Mouse (Mus musculus) kidney, postnatal 25 days (tissue): ENCODE results near the gene Ankrd65.
A peak's percentile ranks its signal among the peaks of the same experiment; 100 is the strongest.
"Not testable (repeated sequence)": the region's sequence is repeated elsewhere in the genome, so short reads cannot be mapped to it uniquely, and the experiment has no call there.

Experiments
- DNase-seq, 2 experiments: peaks; one replicate each; pipeline ENCODE4 v3.0.0; 2021; ENCODE audit warnings: mixed read lengths in 2 of 2

The Ankrd65 gene

GRCm38 (mm10) chr4:155790021-155790489 lies at the start of gene Ankrd65:
TSS of gene Ankrd65 (plus strand) at chr4:155790439.
- DNase-seq: no peak

GRCm38 (mm10) chr4:155740681-155741080 lies 49.6 kb upstream of the Ankrd65 start:
- DNase-seq: not testable (repeated sequence)

- no peak for DNase-seq
Observed at GRCm38 (mm10) chr4:155742684-155743083, 47.6 kb upstream of the Ankrd65 start.

DNA sequence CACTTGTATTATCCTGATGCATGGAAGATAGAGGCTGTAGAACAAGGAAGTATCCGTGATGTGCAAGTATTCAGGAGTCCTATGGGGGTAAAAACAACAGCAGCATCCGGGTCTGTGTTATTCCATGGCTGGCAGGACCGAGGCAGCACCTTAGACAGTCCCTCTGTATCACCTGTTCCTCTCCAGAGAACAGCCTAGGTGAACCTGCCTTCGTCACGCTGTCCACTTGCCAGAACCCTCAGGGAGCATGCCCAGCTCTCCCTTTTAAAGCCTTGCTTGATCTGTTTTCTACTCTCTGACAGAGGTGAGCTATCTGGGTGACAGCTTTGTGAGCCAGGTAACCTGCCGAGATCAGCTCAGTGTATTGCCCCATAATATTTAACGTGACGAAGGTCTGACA lies 45.8 kb upstream of the Ankrd65 start:
- no peak for DNase-seq

DNA sequence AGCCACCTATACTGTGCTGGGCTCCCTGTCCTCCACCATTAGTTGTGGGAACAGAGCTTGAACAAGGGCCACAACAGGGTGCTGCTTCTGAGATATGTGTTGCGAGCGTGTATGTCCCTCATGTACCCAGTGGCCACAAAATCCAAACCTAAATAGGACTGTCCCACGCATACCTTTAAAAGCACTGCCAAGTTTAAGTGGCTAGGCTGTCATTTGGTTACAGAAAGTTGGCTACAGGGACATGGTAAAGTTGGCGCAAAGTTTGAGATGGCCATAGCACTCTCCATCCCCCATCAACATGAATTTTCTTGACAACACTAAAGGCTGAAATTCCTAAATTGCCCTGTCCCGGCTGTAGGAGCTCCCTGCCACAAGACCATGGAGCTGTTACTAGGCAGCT lies 45.1 kb upstream of the Ankrd65 start:
- DNase-seq: no peak

DNA sequence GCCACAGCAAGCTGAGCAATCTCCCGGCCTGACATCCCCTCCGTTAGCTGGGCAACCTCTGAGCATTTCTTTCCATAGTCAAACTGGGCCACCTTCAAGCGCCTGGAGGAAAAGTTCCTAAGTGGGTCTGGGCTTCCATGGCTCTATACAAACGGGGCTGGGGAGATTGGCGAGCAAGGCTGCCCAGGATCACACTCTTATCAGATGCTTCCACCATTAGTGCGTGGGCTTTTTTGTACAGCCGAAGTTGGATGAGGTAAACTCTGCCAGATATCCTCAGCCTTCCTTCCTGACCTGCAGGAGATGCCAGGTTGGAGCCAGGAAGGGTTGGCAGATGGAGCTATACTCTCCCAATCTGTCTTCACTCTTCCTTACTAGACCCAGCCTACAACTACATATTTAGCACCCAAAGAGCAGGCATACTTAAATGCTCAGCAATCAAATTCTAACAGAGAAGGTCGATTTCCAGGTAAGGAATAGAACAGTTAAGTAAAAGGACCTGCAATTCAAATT lies 44.1 kb upstream of the Ankrd65 start:
- no peak for DNase-seq

DNA sequence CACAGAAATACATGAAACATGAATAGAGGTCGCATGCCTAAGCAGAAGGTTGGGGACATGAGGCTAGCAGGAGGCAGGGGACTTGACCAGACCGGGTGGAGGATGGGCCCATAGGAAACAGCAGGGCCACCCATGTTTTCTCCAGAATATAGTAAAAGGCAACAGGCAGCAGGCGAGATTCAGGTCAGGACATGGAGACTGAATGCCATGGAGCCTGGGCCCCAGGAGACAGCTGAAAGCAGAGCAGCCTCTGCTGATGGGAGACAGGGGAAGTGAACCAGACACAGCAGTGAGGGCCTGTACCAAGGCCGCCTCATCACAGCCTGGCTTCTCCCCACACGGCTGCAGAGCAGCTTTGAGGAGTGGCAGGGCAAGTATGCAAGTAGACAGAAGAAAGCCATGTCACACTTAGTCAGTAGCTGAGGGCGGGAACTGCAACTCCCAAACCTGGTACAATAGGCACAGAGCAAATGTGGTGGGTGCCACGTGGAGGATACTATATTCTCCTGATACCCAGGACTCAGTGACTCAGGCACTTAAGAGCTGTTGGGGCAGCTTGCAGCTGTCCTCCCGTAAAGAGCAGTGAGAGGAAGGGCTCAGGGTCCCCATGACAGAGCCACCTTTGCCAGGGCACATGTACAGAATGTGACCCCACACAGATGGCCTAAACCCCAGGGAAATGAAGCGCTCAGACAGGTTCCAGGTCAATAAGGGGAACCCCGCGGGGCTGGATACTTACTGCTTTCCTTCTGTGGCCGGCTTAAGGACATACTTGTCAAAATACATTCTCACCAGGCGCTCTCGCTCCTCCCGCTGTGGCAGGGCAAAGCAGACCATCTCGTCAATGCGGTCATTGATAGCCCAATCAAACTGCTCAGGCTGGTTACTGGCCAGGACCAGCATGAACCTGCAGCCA lies 43.4 kb upstream of the Ankrd65 start:
- no peak for DNase-seq

GRCm38 (mm10) chr4:155757011-155757410 lies 33.2 kb upstream of the Ankrd65 start:
- DNase-seq: no peak

GRCm38 (mm10) chr4:155759862-155760612 lies 30.2 kb upstream of the Ankrd65 start:
- peak in 1 of 2 experiments; percentile 59 for DNase-seq

DNA sequence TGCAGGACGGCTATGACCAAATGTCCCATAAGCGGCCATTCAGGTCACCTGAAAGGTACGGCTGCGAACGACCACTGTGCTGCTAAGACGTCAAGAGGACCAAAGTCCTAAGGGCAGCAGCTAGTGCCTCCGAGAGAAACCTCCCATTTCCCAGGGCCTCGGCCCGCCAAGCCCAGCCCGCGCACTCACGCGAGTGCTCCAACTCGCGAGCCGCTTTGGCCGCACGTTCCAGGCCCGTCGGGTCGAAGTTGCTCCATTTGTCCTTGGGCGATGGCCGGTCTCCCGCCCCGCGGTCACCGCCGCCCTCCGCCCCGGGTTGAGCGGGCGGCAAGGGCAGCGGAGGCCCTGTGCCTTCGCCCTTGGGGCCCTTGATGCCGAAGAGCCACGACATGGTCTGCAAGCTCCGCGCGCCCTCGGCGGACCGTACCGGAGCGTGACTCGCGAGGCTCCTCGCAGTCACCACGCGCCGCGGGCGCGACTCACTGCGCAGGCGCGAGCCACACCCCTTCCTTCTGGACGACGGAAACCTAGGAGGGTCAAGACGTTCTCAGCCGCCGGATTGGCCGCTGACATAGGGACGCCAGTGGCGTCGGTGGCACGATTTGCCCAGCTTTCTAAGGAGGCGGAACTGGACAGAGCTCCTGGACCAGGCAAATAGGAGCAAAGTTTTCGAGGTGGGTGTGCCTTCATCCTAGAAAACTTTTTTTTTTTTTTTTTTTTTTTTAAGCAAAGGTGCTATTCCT lies 29.5 kb upstream of the Ankrd65 start, which contains the start of gene Atad3a:
Gene Atad3a (minus strand): TSS at position 481 of the 743 bp plus-strand sequence.
- DNase-seq: peak; percentile 97 to 98

DNA sequence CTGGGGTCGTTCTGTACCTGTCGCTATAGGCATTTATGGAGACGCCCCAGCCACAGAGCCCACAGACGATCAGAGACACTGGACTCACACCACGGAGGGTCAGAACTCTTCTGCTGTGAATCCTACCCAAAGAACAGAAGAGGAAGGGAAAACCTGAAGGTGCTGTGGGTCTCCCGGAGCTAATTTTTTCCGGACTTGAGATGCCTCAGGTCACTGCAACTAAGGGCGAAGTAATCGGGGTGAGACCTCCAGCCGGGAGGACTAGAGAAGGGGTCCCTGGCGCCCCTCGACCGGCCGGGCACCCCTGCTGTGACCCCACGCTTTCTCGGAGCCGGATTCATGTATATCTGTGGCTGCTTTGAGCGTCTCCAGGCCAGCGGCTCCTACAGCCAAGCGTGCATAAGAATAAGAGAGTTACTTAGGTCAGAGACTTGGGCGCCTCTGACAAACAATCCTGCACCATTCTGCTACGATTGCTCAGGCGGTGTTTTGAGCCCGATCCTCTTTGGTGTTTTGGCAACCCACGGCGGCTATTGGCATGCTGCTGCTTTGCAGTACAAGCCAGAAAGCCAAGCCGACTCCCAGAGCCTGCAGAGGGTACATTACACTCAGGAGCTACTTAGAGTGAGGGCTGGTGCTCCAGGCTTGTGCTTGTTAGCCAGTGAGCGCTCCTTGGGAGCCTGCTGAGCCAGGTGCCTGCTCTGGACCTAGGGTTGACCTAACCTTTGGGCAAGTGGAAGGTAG lies 28.7 kb upstream of the Ankrd65 start:
- peak in 1 of 2 experiments; percentile 47 for DNase-seq

- DNase-seq: no peak
Observed at GRCm38 (mm10) chr4:155762357-155762756, 27.9 kb upstream of the Ankrd65 start.

DNA sequence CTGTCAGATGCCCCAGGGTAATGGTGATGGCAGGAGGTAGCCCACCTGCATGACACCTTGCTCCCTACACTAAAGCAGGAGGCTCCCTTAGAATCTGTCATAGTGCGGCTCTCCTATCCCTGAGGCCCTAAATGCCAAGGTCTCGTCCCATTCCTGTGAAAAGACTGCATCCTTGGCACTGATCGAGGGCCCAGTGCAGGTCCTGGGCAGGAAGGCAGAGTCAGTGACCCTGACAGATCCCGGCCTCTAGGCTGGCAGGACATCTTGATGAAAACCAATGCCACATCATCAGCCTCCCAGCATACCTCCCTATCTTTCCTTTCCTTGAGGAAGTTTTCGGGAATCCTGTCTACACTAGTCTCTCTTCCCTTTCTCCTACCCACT lies 20.8 kb upstream of the Ankrd65 start:
- peak in 1 of 2 experiments; percentile 36 for DNase-seq

DNA sequence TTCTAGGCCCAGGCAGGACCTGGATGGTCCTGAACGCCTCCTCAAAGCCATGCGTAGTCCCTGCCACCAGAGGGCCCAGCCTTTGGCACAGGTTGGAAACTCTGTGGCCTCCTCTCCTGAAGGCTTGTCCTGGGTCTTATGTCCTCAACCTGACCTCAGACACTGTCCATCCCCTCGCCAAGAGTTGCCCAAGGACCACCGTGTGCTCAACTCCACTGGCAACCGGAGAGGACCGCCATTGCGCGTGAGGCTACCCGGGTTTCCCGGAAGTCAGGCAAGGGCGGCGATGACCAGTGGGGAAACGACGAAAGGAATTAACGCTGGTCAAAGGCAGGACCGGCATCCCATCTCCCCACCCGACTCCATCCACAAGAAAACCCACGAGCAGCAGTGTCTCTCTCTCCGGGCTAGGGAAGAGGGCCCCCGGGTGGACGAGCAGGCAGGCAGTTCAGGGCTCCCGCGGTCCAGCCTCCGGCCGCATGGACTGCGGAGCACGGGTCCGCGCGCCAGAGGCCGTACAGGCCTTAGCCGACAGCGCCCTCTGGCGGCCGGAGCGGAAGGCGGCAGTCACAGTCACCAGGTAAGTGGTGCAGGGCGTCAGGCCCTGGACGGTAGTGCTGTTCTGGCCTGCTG lies 20.2 kb upstream of the Ankrd65 start:
- peak; percentile 95 for DNase-seq

- DNase-seq: peak; percentile 60 to 87
Observed at GRCm38 (mm10) chr4:155770626-155771025, 19.6 kb upstream of the Ankrd65 start.

GRCm38 (mm10) chr4:155771706-155772105 lies 18.5 kb upstream of the Ankrd65 start:
- DNase-seq: peak; percentile 34 to 64

DNA sequence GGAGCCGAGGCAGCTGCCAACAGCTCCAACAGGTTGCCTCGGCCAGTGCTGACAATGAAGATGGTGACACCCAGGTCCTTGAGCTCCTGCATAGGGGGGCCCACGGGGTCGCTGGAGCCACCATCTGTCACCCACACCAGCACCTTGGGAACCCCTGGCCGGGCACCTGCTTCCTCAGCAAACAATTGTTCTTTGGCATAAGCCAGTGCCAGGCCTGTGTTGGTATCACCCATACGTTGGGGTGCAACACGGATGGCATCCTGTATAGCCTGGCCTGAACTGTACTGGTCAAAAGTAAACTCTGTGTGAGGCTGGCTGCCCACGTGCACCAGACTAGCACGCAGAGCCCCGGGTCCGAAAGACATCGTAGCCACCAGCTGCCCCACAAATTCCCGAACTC lies 17.5 kb upstream of the Ankrd65 start:
- peak in 1 of 2 experiments; percentile 46 for DNase-seq

- peak in 1 of 2 experiments; percentile 69 for DNase-seq
Observed at GRCm38 (mm10) chr4:155773335-155774078, 16.7 kb upstream of the Ankrd65 start.

- DNase-seq: peak; percentile 95
Observed at GRCm38 (mm10) chr4:155774280-155774754, 15.9 kb upstream of the Ankrd65 start, which contains the start of gene Vwa1. TSS of gene Vwa1 (minus strand) at chr4:155774698.
